Mouse (Mus musculus) skeletal muscle tissue, adult 2 months (tissue): ENCODE measurements around the gene Vmn1r95.
"Not testable (repeated sequence)": the region's sequence is repeated elsewhere in the genome, so short reads cannot be mapped to it uniquely, and the experiment has no call there.

ENCODE experiments used
- DNase-seq: peaks from one replicate; pipeline ENCODE4 v3.0.0-alpha.2; 2012; ENCODE audit warnings: low read depth, low spot score

Gene Vmn1r95

DNA sequence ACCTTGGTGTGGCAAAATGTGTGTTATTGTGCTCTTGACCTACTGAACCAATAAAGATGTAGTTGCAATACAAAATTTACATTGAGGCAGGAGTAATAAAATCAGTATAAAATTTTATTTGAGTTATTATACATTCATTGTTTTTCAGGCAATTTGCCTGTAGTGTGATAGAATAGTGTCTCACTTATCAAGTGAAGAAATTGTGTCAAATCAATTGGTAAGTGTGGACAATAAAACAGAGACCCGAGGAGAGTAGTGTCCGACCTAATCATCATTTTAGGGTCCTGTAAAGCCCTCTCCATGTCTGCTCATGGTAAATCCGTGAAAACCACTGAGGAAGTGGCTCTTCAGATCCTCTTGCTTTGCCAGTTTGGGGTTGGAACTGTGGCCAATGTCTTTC lies at the start of gene Vmn1r95:
Vmn1r95 (plus strand) TSS at position 301 of the 400 bp plus-strand sequence.
- not testable (repeated sequence) for DNase-seq

DNA sequence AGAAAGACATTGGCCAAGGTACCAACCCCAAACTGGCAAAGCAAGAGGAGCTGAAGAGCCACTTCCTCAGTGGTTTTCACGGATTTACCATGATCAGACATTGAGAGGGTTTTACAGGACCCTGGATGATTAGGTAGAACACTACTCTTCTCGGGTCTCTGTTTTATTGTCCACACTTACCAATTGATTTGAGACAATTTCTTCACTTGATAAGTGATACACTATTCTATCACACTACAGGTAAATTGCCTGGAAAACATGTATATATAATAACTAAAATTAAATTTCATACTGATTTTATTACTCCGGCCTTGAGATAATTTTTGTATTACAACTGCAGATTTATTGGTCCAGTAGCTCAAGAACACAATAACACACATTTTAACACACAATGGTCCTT lies 25.2 kb upstream of the Vmn1r95 start, which contains the start of gene Vmn1r94:
Vmn1r94 (minus strand) TSS at position 101 of the 400 bp plus-strand sequence.
- not testable (repeated sequence) for DNase-seq

DNA sequence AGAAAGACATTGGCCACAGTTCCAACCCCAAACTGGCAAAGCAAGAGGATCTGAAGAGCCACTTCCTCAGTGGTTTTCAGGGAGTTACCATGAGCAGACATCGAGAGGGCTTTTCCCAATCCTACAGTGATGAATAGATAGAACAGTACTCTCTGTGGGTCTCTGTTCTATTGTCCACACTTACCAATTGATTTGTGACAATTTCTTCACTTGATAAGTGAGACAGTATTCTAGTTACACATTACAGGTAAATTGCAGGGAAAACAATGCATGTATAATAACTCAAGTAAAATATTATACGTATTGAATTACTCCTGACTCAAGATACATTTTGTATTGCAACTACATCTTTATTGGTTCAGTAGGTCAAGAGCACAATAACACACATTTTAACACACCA lies 12.0 kb downstream of the Vmn1r95 start, which contains the start of gene Gm6164:
Gm6164 (minus strand) TSS at position 101 of the 400 bp plus-strand sequence.
- not testable (repeated sequence) for DNase-seq

DNA sequence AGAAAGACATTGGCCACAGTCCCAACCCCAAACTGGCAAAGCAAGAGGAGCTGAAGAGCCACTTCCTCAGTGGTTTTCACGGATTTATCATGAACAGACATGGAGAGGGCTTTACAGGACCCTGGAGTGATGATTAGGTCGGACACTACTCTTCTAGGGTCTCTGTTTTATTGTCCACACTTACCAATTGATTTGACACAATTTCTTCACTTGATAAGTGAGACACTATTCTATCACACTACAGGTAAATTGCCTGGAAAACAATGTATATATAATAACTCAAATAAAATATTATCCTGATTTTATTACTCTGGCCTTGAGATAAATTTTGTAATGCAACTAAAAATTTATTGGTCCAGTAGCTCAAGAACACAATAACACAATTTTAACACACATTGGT lies 40.2 kb downstream of the Vmn1r95 start, which contains the start of gene Gm4498:
Gm4498 (minus strand) TSS at position 101 of the 400 bp plus-strand sequence.
- DNase-seq, result not testable (repeated sequence)
